Mouse (Mus musculus): Measurements from ENCODE around the gene Lingo1. TPM values are rescaled to one million over a fixed set of nuclear protein-coding genes. Genes with fewer than 3 reads are reported as not detected.

Gene Lingo1
- total RNA-seq, 2 experiments from 2014 or later = 224 to 247 TPM

DNA sequence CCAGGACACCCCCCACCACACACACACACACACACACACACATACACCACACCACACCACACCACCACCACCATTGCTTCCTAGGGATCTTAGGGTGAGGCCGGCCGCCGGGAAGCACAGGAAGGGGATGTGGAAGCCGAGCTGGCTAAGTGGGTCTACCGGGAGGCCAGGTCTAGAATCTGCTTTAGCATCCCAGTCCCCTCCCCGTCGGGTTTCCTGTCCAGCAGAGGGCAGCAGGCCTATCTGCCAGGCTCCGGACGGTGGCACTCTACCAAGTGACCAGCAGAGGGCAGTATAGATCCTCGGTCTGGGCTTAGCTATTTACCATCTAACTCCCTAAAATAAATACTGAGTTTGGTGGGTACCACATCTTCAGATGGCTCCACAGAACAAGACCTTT, 160.1 kb downstream of the Lingo1 start:
- intact Hi-C loops (cut with DNase I) = loop anchor here (10.0 kb wide), 1 partner anchor 371 kb away; no protein-coding TSS in a partner anchor
- peak; percentile 94 for DNase-seq

DNA sequence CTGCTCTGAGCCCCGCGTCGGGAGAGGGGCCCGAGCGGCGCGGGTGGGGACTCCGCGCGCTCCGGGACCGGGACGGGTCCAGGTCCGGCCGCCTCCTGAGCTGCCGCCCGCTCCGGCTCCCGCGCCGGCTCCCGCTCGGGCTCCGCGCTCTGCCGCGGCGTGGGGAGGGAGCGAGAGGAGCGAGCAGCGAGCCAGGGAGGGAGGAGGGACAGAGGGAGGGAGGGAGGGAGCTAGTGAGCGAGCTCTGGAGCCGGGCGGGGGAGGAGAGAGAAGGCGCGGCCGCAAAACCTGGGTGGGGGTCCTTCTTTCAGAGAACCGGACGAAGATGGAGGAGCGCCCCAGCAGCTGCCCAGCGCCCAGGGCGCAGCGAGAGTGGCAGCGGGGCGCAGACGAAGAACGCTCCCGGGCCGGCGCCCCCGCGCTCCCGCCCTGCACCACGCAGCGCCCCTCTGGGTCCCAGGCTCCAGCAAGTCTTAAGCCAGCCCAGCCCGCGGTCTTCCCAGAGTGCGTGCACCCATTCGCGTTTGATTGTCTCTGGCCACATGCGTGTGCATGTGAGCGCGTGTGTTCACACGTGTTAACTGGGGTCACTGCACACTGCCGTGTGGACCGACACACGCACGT, 160.7 kb downstream of the Lingo1 start:
- peak; percentile 84 for DNase-seq
- intact Hi-C loops (cut with DNase I) = loop anchor here (1.0 to 10.0 kb wide), 3 partner anchors 161 to 371 kb away; partner anchors contain the start of gene Lingo1

DNA sequence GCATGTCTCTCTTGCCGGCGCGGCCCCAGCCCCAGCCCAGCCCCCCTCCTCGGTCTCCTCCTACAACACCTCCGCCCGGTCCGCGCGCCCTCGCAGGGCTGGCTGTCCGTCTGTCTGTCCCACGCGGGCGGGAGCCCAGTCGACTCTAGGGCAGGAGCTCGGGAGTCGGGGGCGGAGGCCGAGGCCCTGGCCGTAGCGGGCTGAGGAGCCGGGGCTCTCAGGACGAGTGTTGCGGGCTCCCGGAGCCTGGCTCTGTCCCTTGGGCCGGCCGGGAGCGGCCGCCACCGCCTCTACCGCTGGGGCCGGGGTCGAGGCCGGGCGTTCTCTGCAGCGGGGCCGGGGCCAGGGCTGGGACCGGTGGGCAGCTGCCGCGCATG, 161.2 kb downstream of the Lingo1 start:
- peak; percentile 76 for DNase-seq
- intact Hi-C loops (cut with DNase I) = loop anchor here (1.0 to 10.0 kb wide), 3 partner anchors 161 to 370 kb away; partner anchors contain the start of gene Lingo1

DNA sequence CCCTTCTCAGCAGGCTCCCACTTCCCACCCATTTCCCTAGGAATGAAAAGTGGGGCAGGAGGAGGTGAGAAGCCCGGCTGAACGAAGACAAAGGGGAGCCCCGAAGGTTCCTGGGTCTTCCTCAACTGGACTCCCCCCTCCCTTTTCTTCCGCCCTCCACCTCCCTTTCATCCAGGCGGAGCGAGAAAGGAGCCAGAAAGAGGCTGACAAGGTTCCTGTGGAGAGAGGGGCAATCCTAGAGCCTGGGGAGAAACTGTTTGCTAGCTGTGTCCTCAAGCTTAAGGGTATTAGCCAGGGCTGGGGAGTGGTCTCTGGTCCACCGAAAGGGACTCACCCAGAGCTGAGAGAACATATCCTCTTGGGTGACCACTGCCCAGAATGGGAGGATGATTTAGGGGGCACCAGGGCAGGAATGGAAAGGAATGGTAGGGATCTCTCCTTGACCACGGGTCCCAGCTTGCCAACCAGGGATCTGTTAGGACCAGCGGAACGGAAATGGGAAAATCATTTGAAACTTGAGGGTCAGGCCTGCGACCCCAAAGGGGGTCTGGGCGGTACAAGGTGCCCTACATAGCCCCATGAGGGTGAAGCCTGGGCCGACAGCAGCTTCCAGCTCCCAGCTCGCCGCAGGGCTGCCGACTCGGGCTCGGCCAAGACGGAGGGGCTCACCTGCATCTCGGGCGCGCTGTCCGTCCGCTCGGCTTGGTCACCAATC, 161.7 kb downstream of the Lingo1 start:
- intact Hi-C loops (cut with DNase I) = loop anchor here (1.0 to 10.0 kb wide), 4 partner anchors 162 to 422 kb away; partner anchors contain the start of gene Lingo1
- DNase-seq = peak; percentile 44

DNA sequence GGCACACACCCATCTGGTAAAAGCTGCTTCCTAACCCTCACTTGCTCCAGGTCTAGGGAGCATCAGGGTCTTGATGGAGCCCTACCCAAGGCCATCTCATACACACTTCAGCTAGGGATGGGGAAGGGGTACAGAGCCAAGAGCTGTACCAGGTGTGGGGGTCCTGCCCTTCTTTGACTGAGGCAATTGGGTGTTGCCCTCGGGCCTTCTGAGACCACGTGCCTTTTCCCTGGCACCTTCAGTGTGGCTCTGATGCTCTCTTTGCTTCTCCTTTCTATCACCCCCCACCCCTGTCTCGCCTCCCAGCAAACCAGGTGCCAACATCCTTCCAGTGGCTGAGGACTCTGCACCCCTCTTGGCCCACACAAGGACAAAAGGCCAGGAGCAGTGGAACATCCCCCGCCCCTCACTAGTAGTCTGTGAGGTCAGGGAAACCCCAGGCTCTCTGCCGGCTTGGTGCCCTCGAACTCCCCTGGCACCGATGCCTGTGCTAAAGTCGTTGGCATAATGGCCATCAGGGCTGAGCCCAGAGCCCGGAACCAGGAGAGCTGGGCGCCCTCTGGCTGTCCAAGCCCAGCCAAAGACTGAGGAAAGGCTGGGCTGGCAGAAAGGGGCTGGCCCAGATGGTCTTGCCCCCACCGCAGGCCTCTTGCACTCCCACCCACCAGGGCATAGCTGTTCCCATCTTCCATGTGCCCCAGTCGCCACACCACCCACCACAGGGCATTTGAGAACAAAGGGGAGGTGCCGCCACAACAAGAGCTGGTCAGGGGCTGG, 162.6 kb downstream of the Lingo1 start:
- peak; percentile 85 for DNase-seq
- intact Hi-C loops (cut with DNase I) = loop anchor here (2.0 to 10.0 kb wide), 3 partner anchors 213 to 421 kb away; no protein-coding TSS in a partner anchor

DNA sequence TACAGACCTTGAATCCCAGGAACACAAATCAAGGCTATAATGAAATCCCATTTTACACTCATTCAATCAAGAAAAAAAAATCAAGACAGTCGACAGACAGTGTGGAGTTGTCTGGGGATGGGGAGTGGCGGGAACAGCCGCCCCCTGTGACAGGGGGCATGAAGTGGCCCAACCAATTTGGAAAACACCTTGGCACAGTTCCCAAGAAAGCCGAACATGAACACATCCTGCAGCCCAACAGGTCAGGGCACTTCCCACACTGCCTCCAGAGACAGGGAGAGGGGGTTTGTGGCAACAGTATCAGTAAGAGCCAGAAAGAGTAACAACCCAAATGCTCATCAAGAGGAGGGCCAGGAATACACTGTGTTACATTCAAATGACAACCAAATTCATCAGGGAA, 165.3 kb downstream of the Lingo1 start:
- intact Hi-C loops (cut with DNase I) = loop anchor here (5.0 to 10.0 kb wide), 2 partner anchors 366 to 419 kb away; no protein-coding TSS in a partner anchor

DNA sequence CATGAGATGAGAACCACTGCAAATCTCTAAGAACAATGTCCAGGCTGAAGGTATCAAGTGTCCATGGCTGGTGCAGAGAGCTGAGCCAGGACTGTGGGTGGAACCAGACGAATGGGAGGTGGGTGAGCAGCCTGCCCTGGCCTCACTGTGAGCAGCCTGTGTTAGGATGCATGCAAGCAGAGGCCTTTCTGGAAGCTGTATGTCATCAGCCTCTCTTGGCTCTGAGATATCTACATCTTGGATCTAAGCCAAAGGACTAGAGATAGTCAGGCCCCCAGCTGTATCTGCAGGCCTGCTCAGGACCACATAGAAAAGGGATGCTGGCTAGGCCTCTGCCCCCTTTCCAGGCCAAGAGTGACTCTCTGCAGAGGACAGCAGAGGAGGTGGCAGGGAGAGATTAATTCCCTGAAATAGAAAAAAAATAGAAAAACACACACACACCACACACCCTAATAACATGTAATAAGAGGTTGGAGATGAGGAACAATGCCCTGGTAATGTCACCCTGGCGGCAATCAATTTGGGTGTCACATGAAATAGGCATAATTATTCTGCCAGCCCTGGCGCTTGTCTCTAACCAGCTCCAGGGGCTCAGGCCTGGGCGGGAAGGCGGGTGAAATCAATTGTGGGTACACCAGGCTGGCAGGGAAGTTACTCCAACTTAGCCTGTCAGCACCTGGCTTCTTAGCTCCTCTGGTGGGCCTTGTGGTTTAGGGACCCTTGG, 166.4 kb downstream of the Lingo1 start:
- intact Hi-C loops (cut with DNase I) = loop anchor here (5.0 to 10.0 kb wide), 2 partner anchors 365 to 418 kb away; no protein-coding TSS in a partner anchor
- DNase-seq = peak; percentile 50

More for the DNA sequence above, 165.3 kb downstream of the Lingo1 start:
- no peak for DNase-seq

DNA sequence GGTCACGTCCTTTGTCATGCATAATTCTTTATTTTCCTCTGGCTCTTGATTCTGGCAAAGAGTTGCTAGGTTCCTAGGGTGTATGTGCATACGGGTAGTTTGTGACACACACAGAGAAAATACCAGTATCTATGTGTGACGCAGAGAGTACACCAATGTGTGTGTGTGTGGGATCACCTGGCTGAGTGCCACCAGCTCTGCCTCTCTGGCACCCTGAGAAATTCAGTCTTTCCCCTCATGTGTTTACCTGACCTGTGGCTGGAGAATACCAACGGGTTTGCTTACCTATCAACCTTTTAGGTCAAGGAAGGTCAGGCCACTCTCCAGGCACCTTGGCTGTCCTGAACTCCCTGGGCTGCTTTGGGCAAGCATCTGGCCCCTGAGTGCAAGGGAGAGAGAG, 169.0 kb downstream of the Lingo1 start:
- intact Hi-C loops (cut with DNase I) = no loop called here
- no peak for DNase-seq

DNA sequence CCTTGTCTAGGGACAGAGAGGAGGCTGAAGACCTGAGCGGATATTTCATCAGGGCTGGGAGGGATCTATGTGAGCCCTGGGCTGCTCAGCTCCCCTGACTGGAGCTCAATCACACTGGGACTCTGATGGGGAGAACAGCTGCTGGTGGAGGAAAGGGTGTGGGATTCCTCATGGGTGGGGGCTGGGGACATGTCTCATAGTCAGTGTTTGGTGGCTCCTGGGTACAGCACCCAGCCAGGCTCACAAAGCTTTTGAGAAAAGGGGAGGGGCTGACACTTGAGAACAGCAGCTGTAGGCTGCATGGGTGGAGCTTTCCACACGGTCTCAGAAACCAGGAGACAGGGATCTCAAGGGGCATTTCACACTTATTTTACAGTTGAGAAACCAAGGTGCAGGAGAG, 171.3 kb downstream of the Lingo1 start:
- intact Hi-C loops (cut with DNase I) = no loop called here
- DNase-seq = no peak

DNA sequence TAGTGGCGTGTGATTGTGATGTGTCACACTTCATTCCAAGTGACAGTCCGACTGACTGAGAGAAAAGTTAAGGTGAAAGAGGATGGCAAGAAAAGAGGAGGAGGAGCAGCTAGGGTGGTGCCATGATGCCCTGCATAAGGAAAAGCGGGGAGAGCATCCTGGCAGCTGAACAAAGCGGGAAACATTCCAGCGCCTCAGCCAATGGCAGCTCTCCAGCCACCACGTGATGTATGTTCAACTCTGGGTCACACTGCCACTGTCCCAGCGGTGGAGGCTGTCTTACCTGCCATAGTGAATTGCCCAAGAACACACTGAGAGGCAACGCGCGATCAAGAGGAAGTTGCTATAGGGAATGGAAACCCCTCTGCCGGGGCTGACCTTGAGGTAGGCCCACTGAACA, 172.9 kb downstream of the Lingo1 start:
- intact Hi-C loops (cut with DNase I) = no loop called here
- no peak for DNase-seq

DNA sequence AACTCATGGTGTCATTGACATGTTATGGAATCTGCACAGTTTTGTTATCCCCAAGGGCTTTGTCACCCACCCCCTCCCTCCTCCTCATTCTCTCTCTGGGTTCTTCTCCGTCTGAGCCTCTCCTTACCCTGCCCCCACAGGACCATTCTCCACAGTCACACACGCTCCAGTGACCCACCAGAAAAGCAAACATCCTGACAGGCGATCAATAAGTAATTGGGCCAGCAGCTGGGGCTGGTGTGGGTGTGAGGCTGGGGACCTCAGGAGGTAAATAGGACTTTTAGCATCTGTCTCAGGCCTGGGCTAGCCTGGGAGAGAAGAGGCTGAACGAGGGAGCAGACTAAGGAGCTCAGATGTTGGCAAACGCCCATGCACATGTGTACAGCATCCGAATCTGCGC, 173.5 kb downstream of the Lingo1 start:
- DNase-seq = no peak
- intact Hi-C loops (cut with DNase I) = no loop called here

DNA sequence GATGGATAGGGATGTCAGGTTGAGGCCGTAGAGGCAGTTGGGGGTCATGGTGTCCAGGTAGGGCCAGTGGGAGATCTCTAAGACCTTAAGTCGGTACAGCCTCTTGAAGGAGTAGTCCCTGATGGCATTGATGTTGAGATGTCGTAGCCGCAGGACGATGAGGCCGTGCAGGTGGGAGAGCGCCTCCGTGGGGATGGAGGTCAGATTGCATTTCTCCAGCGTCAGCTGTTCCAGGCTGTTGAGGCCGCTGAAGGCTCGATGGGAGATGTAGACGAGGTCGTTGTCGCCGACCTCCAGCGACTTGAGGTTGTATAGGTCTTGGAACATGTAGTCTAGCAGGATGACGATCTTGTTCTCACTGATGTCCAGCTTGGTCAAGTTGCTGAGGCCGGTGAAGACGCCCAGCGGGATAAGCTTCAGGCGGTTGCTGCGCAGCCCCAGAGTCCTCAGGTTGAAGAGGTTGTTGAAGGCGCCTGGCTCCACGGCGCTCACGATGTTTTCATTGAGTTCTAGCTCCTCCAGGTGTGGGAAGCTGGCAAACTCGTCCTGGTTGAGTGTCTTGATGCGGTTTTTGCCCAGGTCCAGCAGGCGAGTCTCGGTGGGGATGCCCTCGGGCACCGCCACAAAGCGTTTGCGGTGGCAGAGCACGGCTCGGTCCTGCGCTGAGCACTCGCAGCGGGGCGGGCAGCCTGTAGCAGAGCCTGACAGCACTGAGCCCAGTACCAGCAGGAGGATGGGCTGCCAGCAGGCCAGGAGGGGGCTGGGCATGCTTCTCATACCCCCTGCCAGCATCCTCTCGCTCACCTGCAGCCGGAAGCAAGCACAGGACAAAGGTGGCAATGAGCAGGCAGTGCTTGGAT, 175.5 kb downstream of the Lingo1 start:
- DNase-seq = no peak
- intact Hi-C loops (cut with DNase I) = no loop called here

DNA sequence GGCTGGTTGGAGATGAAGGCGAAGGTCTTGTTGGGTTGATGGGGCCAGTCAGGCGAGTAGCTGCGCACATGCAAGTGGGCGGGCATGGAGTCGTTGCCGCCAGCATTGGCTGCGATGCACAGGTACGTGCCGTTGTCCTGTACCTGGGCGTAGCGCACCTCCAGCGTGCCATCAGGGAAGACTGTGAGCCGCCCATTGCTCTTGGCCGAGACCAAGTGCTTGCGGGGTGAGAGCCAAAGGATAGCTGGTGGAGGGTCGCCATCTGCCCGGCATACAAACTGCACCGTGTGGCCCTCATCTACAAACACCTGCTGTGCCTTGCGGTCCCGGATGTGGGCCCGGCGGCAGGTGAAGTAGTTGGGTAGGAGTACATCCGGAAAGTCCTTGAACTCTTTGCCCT, 176.6 kb downstream of the Lingo1 start:
- intact Hi-C loops (cut with DNase I) = no loop called here

DNA sequence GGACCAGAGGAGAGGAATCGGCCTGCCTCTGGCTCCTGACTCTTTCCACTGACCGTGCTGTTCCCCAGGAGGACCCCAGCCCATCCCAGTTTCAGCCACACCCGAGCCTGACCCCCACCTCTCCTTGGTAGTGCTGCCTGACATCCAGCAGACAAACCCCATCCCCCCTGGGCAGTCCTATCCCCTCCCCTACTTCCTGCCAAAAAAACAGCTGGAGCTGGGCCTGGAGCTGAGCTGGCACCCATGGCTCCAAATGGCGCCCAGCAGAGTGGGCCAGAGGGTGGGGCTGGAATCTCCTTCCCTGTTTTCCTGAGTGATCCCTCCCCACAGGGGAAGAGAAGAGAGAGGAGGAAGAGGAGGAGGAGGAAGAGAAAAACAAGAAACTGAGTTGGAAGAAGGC, 177.6 kb downstream of the Lingo1 start:
- intact Hi-C loops (cut with DNase I) = no loop called here
- no peak for DNase-seq

More for the DNA sequence above, 176.6 kb downstream of the Lingo1 start:
- DNase-seq = no peak

DNA sequence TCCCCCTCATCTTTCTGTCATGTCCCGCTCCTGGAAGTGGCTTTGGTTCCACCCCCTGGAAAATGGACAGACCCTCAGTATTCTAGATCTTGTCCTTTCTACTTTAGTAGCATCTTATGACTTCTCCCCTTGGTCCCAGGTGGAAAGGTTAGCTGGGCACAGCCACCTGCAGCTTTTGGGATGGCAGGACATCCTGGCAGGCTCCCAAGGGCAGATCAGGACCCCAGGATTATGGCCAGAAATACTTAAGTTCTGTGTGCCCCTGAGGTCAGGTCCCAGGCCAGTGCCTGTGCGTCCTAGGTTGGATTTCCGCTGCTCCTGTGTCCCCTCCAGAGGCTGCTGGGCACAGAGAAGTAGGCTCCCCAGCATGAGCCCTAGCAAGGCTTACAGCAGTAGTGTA, 180.2 kb downstream of the Lingo1 start:
- DNase-seq = no peak
- intact Hi-C loops (cut with DNase I) = no loop called here

DNA sequence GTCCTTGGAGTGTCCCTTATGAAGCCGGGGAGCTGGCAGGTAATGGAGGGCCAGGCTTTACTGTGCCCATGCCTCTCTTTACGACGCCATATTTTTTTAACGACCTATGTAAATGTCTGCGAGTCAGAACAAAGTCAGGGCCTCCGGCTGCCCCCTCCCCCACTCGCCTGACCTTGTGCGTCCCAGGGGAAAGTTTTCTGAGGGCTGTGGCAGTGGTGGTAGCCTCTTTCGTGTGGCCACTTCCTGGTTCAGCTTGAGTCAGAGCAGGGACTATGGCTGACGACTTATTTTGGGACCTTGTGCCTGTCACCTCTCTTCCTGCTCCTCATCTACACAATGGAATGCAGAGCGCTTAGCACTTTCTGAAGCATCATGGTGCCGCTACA, 183.5 kb downstream of the Lingo1 start:
- intact Hi-C loops (cut with DNase I) = no loop called here
- no peak for DNase-seq

DNA sequence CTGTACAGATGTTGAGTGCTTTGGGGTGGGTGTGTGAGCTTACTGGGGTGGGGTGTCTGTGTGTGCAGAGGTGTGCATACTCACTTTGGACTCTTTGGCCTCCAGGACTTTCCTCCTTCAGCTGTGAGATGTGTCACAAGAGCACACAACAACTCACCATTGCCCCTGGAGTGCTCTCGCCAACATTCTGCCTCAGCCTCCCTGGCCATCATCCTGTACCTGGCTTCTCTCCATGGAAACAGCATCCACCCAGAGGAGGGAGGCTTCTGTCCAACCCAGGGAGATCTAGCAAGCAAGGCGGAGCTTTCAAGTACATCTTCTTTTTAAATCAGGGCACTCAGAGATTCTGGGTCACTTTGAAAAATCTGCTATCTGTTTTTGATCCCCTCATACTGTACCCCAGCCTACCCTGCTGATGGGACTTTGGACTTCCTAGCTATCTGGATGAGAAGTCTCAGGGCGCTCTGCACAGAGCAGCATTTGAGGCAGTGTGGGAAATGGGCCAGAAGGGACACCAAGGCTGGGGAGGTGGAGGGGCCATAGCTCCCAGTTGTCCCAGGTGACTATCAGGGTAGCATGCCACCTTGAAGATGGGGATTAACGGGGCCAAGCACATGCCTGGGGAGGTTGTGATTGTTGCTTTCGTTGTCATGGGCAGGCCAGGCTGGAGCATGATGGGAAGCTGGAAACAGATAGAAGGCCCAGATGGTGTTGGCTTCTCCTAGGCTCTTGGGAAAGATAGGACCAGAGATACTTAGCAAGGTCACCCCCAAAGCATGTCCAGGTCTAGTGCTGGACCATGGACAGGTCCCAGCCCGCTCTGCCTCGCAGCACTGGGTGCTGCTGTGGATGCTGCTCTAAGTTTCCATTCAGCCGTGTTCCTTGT, 184.1 kb downstream of the Lingo1 start:
- intact Hi-C loops (cut with DNase I) = no loop called here
- DNase-seq = no peak

DNA sequence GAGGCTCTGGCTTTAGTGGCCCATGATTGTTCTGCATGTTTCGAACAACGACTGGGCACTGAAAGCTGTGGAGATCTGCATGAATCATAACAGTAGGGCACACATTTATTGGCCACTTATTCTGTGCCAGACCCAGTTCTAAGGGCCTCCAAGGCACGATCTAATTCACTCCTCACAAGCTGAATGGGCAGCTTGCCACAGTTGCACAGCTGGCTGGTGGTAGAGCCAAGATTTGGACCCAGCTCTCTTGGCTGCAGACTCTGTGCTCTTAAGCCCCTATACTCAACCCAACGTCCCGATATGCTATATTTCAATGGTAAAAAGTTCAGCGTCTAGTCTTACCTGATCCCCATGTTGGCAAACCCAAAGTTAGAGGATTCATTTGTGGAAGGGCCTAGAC, 185.3 kb downstream of the Lingo1 start:
- intact Hi-C loops (cut with DNase I) = no loop called here
- DNase-seq = peak; percentile 81

DNA sequence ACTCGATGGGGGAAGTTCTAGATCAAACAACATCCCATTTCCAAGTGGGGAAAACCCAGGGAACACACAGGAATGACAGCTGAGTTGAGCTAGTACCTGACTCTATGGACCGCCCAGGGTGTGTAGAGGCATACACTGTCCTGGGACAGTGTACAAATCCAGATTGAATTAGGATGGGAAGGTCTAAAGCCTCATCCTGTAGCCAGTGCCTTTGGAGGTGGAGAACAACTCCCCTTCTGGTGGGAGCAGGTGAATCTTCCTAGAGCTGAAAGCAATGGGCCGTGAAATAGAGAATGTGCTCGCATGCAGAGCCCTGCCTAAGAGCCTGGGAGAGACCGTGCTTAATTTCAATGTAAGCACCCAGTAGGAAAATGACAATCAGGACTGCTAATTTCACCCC, 185.8 kb downstream of the Lingo1 start:
- no peak for DNase-seq
- intact Hi-C loops (cut with DNase I) = no loop called here

Data from left cerebral cortex, postnatal 4 days (tissue).